Mouse (Mus musculus) liver, adult 2 months (tissue): ENCODE measurements around the gene Gpm6b.

ENCODE experiments used
- CTCF ChIP-seq: fragments of 200-500 bp; IDR thresholded peaks from 2 replicates; pipeline ENCODE4 v1.5.1; 2011; ENCODE audit warnings: low read depth, low read length, control low read depth
- POLR2A ChIP-seq: fragments of 200-500 bp; IDR thresholded peaks from 2 replicates; pipeline ENCODE4 v1.6.1; 2011; ENCODE audit warnings: low read length, control low read depth; ENCODE audit not compliant: insufficient read depth; ENCODE audit errors: extremely low read depth

GRCm38 (mm10) chrX:166271489-166271888, 32.8 kb downstream of the Gpm6b start:
- no peak for TF ChIP-seq CTCF
- TF ChIP-seq POLR2A, result no peak
